Comparison of ENCODE assay signal across 12 mouse cellular contexts in genomic region chr4:131391119-131391923, GRCm38 (mm10).
DNase-seq lines count a peak whose midpoint lies in the region; ATAC-seq and TF ChIP-seq lines count a peak whose summit lies in the region.
"Had no signal": no experiment of that assay in that cellular context is flagged by ENCODE, and none has a peak within 500 bp of the region (broad histone marks: within the 10 kb centered on the region; RNA-seq: fewer than 3 reads in every experiment).

No protein-coding gene starts in this region.

- H3K9ac ChIP-seq in hindbrain, postnatal 0 days (replicated peaks; ENCODE audit: low read length) = no peak overlapping the region
- H3K9ac ChIP-seq in neural tube, embryonic 13.5 days = no peak overlapping the region
- H3K9ac ChIP-seq: liver, embryonic 13.5 days had no signal

- H3K9me3 ChIP-seq in hindbrain, postnatal 0 days (ENCODE audit: low read length) = no peaks in the 10 kb centered on the region
- no peaks in the 10 kb centered on the region for H3K9me3 ChIP-seq in neural tube, embryonic 13.5 days
- H3K9me3 ChIP-seq: liver, embryonic 13.5 days had no signal

- H3K4me2 ChIP-seq in hindbrain, postnatal 0 days (ENCODE audit: low read depth, low read length) = no peak overlapping the region
- H3K4me2 ChIP-seq in neural tube, embryonic 13.5 days = no peak overlapping the region
- H3K4me2 ChIP-seq: liver, embryonic 13.5 days had no signal

- no peak for ATAC-seq in hindbrain, postnatal 0 days
- ATAC-seq in neural tube, embryonic 13.5 days (ENCODE audit: low read depth) = peak; percentile 85
- no peak for ATAC-seq in megakaryocyte, adult 5-6 weeks (ENCODE audit: poor library complexity, severe bottlenecking)
- ATAC-seq: forebrain, embryonic 16.5 days had no signal

- H3K4me3 ChIP-seq in hindbrain, postnatal 0 days (ENCODE audit: low read length) = no peak overlapping the region
- H3K4me3 ChIP-seq in neural tube, embryonic 13.5 days = no peak overlapping the region
- H3K4me3 ChIP-seq: liver, embryonic 13.5 days had no signal

- no peaks in the 10 kb centered on the region for H3K36me3 ChIP-seq in hindbrain, postnatal 0 days (ENCODE audit: insufficient read depth, low read length)
- no peaks in the 10 kb centered on the region for H3K36me3 ChIP-seq in neural tube, embryonic 13.5 days
- H3K36me3 ChIP-seq: liver, embryonic 13.5 days had no signal

- H3K27me3 ChIP-seq in hindbrain, postnatal 0 days (ENCODE audit: insufficient read depth, low read length) = no peaks in the 10 kb centered on the region
- no peaks in the 10 kb centered on the region for H3K27me3 ChIP-seq in neural tube, embryonic 13.5 days
- H3K27me3 ChIP-seq: liver, embryonic 13.5 days had no signal

- DNase-seq in kidney, postnatal 10 days = peak; percentile 16
- no peak for DNase-seq in kidney, postnatal 36 days
- peak; percentile 51 for DNase-seq in embryo, embryonic 11.5 days (ENCODE audit: low read depth, low spot score)
- DNase-seq in hindbrain, postnatal 0 days (ENCODE audit: low spot score) = peak; percentile 7
- DNase-seq in urinary bladder, postnatal 25 days (ENCODE audit: low spot score) = no peak
- DNase-seq: cerebellum, postnatal 25 days; layer of hippocampus, adult 9-11 months; liver, embryonic 13.5 days; right cerebral cortex, postnatal 14 days had no signal

- H3K27ac ChIP-seq in hindbrain, postnatal 0 days = no peak overlapping the region
- peak overlapping the region; percentile 62 for H3K27ac ChIP-seq in neural tube, embryonic 13.5 days (replicated peaks)
- H3K27ac ChIP-seq: liver, embryonic 13.5 days had no signal

- no peak for TF ChIP-seq CTCF in hindbrain, postnatal 0 days (IDR thresholded peaks at IDR 0.05; ENCODE audit: low read depth)

- H3K4me1 ChIP-seq in hindbrain, postnatal 0 days (ENCODE audit: insufficient read depth, low read length) = no peaks in the 10 kb centered on the region
- H3K4me1 ChIP-seq in neural tube, embryonic 13.5 days (replicated peaks) = peaks cover 27% of the 10 kb centered on the region
- H3K4me1 ChIP-seq: liver, embryonic 13.5 days had no signal

- WGBS in hindbrain, postnatal 0 days = 49% methylated on average over 10 of the region's 10 CpGs
- WGBS in neural tube, embryonic 13.5 days = 23% methylated on average over 10 of the region's 10 CpGs

Comparison
In these comparisons a context has a peak if more than half of its experiments do, and no peak if none do; other contexts are left out.
1. DNase-seq: peak in kidney, postnatal 10 days (single experiment), embryo, embryonic 11.5 days (single experiment) and hindbrain, postnatal 0 days (single experiment); none in kidney, postnatal 36 days (0 of 2) and urinary bladder, postnatal 25 days (single experiment).